Mouse (Mus musculus) erythroblast, adult 5-6 weeks (primary cell): ENCODE measurements around the gene Stim2. TPM values are rescaled to one million over a fixed set of nuclear protein-coding genes. Genes with fewer than 3 reads are reported as not detected.

ENCODE experiments used
- ATAC-seq: replicated peaks from 2 replicates; pipeline ENCODE4 v1.8.0; 2016; ENCODE audit warnings: moderate number of reproducible peaks, mild to moderate bottlenecking, moderate TSS enrichment, inconsistent platforms; ENCODE audit not compliant: poor library complexity, low FRiP score, severe bottlenecking
- total RNA-seq, 2 experiments: library from RNA; stranded (forward) in 1 of 2; stranded (reverse) in 1 of 2; fragments of 150-400 nt in 1 of 2; fragments of 200-764, 138-1000 nt in 1 of 2; gene quantifications; 2 replicates each; pipeline versions ENCODE4 v1.2.3 to v1.2.4; 2015 to 2017; ENCODE audit warnings: low replicate concordance in 2 of 2

The Stim2 gene
- 3.3 and 8.8 TPM in 2 replicates for total RNA-seq (2015; ENCODE audit: low replicate concordance)
- total RNA-seq (2017; ENCODE audit: low replicate concordance), result 7.9 and 8.6 TPM in 2 replicates

DNA sequence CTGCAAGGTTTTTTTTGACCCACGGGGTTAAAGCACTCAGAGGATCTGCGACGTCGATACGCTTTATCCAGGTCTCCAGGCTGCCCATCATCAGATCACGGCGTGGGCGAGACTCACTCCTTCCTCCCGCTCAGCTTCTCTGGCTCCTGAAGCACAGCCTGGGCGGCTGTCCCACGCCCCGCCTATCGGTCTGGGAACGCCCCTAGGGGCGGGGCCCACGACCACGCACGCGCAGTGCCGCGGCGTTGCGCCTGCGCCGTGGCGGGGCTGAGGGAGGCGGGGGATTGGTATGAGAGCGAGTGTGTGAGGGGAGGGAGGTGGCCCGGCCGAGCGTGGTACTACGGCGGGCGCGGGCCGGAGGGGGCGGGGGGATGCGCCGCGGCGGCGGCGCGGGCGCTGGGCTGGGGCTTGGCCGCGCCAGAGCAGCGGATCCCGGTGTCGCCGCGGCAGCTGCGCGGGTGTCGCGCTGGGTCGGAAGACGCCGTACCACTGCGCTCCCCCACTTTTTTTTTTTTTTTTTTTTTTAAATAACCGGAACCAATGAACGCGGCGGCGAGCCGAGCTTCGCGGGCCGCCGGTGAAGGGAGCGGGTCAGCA, at the start of gene Stim2:
TSS of gene Stim2 (plus strand) at position 354 of the 597 bp plus-strand sequence.
- ATAC-seq, result peak; percentile 95

DNA sequence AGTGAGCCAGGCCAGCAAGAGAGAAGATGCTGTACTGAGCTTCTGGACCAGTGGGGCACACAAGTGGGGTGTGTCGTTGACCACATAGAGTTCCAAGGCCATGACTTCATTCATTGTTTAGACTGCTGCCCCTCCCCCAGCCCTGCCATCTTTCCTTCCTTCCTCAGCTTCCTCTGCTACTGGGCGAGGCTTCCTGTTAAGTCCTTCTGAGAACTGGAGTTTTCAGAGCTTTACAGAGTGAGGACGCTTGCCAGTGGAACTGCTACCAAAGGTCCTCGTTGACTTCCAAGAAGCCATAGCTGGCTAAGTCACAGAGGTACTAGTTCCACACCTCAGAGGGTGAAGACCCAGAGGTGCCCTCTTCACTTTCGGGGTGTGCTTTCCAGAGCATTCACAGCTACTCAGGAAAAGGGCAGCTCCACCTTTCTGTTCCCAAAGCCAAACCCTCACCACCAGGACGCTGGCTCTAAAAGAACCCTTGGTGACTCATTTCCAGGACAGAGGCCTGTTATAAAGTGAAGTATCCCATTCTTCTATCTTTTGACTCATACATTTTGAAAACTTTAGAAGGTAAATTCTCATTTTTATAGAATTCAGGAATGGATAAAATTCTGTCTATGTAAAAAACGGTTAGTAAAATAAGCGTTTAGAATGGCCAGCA, 49.6 kb upstream of the Stim2 start:
- ATAC-seq, result no peak

DNA sequence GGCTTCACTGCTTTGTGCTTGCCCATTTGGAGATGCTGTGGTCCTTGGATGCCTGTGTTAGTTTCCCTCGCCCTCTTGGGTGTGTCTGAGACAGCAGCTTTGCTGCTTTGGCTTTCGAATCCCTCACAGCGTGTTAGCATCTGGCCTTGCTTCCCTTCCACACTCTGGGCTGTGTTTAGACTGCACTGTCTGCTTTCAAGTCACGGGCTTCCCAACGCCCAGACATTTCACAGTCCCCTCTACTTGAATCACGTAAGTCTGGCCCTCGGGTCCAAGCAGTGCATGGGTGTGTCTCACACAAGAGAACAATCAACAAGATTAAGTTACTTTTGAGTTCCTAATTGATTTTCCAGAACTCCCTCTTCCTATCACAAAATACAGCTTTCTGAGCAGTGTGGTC, 48.1 kb upstream of the Stim2 start:
- no peak for ATAC-seq

DNA sequence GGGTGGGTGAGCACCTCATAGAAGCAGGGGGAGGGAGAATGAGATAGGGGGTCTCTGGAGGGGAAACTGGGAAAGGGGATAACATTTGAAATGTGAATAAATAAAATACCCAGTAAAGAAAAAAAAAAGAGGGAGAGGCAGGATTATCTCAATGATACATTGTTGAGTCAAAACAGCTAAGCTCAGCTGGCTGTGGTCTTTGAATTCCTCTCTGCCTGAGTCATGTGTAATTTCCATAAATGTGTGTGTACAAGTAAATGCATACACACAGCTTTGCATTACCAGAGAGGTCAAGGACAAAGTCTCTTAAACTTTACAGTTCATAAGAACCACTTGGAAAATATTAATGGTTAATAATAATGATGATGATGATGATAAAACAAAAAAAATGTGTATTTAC, 45.1 kb upstream of the Stim2 start:
- ATAC-seq, result no peak

DNA sequence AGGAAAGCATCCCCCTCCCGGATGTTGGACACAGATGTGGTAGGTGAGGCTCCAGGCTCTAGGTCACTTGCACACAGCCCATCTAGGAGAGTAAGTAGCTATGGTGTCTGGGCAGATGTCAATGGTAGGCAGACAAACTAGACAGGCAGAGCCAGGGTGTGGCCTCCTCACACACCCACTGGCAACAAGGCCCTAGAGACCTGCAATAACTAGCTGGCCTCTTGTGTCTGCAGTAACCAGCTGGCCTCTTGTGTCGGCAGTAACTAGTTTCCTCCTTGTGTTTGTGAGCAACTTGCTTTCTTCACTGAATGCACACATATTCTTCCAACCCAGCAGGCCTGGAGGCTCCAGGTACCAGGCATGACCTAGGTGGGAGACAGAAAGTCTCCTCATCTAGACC, 44.5 kb upstream of the Stim2 start:
- no peak for ATAC-seq

DNA sequence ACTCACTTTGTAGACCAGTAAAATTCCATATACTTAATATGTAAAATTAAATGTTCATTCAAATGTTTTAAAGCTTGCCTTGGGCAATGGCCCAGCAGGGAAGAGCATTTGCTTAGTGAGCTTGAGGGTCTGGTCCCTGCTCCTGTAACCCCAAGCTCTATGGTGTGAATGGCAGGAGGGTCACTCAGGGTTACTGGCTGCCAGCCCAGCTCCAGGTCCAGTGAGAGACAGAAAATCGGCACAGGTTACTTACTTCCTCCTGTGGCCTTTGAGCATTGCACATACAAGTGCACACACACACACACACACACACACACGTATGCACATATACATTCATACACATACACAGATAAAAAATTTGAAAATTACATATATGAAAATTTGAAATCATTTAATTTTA, 42.3 kb upstream of the Stim2 start:
- no peak for ATAC-seq

DNA sequence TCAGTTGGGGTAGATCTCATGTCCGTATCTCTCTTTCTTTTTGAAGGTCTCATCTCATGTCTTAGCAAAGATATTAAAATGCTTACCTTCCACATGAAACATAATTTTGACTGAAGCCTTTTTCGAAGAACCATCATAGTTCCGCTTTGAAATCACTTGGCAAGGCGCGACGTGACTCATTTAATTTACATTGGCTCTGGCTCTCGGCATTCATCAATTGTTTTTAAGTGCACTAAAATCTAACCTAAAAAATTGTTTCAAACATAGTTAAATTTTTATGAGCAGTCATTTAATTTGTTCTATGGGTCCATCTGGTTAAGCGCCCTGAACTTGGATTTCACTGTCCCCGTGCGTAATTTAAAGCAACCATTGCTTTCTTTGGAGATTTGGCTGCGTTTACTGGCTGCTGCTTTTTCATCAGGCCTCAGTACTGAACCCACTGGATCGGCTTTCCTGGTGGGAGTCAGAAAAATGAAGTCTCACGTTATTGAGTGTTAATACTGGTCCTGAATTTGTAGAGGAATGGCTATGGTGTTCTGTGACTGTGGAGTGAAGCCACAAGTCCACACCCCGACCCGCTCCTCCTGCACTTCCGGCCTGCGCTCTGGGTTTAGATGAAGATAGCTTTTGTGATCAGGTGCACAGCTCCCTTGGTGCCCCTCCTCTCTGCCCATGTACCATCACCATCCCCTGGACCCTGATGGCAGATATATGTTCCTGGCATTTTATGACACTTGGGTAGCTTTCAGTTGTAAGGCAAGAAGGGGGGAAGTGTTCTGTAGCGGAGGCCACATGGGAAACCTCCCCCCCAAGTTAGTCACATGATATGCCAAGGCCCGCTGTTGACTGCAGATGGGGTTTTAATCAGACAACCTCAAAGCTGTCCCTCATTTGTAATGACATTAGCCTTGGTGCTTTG, 41.6 kb upstream of the Stim2 start:
- ATAC-seq, result no peak

DNA sequence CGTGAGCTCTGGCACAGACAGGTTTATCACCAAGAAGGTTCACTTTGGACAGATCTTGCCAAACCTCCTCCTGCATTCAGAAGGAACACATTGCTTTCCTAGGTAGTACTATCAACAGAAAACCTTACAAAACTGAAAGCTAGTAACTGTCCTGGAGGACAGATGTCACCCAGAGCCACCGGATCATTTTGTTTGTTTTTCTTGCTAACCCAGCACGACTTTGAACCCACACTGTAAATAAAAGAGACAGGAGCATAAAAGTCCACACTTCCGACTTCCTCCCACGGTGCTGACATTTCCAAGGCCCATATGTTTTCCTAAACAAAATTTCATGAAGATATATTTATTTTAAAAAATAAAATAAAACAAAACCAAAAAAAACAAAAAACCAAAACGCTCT, 41.0 kb upstream of the Stim2 start:
- no peak for ATAC-seq

DNA sequence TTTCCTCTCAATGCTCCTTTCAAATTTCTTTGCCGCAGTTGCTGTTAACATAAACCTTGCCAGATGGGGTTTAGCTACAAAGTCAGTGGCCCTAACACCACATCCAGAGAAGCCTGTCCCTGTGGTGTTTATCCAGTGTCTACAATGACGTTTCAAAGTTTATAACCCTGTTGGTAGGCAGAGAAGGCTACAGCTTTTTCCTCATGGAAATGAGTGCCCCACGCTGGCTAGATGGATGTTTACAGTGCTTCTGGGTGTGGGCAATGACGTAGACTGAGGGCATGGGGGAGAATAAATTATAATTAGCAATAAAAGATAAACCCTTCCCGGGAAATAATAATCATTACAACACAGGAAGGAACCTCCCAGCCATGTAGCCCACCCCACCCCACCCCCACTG, 37.1 kb upstream of the Stim2 start:
- no peak for ATAC-seq

DNA sequence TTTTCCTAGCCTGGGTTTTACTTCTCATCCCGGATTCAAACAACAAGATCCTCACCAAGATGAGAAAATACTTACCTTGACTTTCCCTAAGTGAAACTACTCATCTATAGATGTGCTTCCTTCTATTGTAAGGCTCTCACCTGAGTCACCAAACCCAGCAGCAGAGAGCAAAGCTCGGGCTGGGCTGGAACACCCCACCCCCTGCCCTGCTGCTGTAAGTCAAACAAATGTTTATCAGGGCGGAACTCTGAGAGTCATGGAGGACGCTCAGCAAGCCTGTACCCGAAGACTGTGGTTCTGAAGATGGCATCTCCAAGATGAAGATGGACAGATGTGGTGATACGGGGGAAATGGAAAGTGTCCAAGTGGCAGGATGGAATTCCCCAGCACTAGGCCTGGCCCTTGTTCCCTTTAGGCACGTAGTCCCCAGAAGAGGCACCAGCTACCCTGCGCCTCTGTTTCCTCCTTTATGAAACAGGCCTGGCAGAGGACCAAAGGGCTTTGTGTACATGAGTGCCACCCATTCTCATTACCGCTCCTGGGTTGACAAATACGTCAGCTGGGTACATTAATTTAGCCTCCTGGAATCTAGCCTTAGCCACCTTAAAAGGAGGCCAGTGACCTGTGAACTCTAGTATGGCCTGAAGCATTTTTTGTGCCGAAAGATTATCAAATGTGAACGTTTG, 36.3 kb upstream of the Stim2 start:
- no peak for ATAC-seq

DNA sequence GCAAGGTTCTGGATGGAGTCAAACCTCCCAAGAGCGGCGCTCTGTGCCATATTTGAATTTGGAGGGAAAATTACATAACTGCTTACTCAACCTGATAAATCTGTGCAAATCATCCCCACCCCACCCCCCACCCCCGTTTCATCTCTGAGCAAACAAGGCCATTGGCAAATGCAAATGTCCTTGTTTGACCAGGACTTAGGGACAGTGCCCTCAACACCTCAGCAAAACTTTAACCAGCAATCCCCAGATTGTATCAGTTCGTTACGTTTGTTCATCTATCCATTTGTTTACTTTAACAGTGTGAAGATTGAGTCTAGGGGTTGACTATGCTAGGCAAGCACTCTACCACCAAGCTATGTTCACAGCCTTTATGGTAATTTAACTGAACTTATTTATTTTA, 32.6 kb upstream of the Stim2 start:
- ATAC-seq, result no peak

DNA sequence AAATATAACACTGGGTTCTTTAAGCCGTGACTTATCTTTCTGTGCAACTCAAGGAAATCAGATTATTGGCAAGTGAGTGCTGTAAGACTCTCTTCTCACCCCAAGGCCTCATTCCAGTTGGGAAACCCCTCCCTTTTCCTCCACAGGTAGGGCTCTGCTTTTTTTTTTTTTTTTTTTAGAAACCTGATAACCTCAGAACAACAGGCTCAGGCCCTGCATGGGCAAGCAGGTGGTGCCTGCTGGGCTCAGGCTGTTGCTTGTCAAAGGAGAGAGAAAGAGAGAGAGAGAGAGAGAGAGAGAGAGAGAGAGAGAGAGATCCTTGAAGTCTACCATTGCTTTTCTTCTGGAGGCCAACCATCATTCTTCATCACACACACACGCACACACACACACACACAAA, 30.7 kb upstream of the Stim2 start:
- ATAC-seq, result no peak

DNA sequence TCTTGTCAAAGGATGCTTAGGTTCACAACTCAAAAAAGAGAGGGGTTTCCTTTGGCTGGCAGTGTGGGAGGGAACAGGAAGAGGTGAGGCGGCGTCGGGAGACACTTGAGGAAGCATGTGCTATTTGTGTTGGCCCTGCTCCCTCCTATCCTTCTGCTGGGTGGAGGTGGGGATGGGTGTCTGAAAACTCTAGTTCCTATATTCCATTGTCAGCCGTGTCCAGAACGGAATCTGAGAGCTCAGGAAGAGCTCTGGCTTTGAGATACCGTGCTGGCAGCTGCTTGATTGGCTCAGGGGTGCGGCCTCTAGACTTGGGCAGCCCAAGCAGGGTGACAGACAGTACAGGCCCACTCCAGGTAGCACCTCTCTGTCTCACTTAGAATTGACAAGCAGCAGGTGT, 28.1 kb upstream of the Stim2 start:
- no peak for ATAC-seq

DNA sequence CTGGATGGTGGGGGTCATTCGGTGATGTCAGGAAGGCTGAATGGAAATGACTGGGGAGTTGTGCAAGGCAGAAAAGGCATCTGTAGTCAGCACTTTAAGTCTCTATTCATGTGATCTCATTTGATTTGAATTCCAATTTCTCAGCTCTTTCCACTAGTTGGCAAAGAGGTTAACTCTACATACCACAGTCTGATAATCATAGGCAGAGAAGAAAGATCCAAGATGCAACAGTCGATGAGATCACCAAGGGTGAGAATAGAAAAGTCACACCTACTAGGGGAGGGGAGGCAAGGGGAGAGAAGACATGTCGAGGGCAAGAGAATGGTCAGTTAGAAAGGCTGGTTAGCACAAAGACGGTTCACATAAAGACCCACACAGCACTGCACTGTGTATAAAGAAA, 27.1 kb upstream of the Stim2 start:
- ATAC-seq, result no peak

DNA sequence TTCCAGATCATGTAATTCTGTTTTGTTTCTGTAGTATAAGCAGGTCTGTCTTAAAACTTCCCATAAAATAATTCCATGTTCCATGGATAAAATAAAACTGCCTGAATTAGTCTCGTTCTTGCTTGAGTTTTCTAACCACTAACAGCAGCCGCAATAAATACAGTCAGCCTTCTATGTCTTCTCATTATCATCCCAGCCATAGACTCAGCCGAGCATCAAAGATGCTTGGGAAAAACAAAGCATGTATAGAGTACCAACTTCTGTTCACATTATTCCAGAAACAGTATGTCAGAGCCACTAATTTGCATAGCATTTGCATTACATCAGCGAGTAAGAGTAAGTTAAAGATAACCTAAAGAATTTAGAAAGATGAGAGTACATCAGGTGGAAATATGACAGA, 25.4 kb upstream of the Stim2 start:
- no peak for ATAC-seq

DNA sequence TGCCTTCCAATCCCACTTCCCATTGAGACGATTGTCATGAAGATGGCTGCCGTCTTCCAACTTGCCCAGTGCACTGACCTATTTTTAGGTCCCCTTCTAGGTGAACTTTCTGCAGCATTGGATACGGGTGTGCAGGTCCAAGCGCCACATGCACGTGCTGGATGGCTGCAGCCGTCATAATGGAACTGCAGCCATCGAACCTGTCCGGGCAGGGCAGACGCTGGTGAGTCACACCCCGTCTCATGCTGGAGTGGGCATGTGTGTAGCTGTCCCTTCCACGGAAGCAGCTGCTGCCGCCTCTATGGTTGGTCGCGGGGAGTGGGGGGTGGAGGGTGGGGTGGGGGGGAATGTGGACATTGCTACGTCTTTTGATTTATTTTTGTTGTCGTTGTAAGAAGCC, 21.8 kb upstream of the Stim2 start:
- ATAC-seq, result no peak

DNA sequence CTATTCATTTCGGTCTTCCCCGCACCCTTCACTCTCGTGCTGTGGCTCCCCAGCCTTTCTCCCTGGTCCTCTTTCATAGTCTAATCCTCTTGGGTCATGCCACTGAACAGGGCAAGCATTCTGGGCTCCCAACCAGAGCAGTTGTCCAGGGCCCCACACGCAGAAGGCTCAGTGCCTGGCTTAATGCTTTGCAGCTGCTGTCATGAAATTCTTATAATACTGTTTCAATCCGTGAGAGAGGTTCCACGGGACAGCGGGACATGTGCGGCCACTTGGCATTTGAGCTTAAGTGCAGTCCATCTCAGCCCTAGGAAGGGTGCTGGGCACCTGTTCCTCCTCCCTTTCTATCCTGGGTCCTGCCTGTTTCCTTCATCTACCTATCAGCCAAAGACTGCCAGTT, 21.2 kb upstream of the Stim2 start:
- no peak for ATAC-seq

DNA sequence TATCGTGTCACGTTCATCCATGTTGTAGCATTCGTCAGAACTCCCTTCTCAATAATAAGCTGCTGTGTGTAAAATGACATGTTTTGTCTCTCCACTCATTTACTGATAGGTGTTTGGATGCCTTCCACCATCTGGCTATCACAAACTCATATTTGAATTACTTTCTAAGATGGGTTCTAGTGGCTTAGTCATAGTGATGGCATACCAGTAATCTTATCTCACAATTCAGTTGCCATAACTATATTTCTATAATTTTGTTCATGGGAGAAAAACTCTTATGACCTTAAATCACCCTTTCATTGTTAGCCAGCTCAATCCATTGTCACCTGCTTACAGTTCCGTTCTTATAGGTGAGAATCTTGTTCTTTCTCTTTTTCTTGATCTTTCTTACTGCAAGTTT, 14.9 kb upstream of the Stim2 start:
- ATAC-seq, result no peak

DNA sequence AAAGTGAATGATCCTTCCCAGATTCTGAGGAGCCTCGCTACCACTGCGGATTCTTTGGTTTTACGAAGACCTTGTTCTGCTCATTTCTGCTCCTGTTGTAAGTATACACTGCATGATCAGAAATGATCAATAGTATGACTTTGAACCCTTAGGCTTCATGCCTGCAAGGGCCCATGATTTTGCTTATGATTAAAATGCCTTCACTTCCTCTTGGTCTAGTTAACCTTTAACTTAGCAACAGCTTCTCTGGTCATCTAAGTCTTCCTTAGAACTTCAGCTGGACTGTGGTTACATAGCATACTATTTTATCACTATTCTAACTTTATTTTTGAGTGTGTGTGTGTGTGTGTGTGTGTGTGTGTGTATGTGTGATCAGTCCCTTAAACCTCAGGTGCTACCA, 12.7 kb upstream of the Stim2 start:
- no peak for ATAC-seq

DNA sequence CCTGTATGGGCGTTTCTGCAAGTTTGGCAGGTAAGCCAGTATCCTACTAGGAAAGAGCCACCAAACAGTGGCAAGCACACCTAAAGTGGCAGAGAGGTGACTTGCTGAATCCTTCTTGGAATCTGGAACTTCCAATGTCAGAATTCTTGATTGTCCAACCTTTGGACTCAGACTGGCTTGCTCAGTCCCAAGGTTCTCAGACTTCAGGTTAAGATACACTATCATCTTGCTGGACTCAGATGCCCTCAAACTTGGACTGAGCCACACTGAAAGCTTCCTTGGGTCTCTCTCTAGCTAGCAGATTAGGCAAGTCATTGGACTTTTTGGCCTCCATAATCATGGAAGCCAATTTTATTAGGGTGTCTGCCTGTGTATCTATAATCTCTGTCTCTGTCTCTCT, 10.8 kb upstream of the Stim2 start:
- no peak for ATAC-seq
